Mouse (Mus musculus) embryonic fibroblast, embryonic 13.5 days (primary cell): ENCODE data around the gene Pcx.

ENCODE experiments used
- CTCF ChIP-seq: IDR thresholded peaks from 2 replicates; pipeline ENCODE4 v1.5.1; 2011; ENCODE audit warnings: mild to moderate bottlenecking, control low read depth, low read length, moderate library complexity, borderline replicate concordance; ENCODE audit not compliant: insufficient read depth
- POLR2A ChIP-seq: IDR thresholded peaks from 2 replicates; pipeline ENCODE4 v1.6.1; 2011; ENCODE audit warnings: low read depth, mild to moderate bottlenecking, control low read depth, low read length, moderate library complexity

GRCm38 (mm10) chr19:4478190-4478516, 32.1 kb upstream of the Pcx start:
- no peak for TF ChIP-seq POLR2A
- TF ChIP-seq CTCF: no peak
